Mouse (Mus musculus) activated CD4-positive, CD25-positive, alpha-beta regulatory T cell (primary cell): ENCODE data around the gene Vmn2r37. TPM values are rescaled to one million over a fixed set of nuclear protein-coding genes. Genes with fewer than 3 reads are reported as not detected.

Source experiments
- polyA plus RNA-seq, 2 experiments: library from polyadenylated mRNA; unstranded; fragments of 100-300 nt; shearing (Covaris generic); gene quantifications; one replicate each; pipeline ENCODE4 v1.2.1; 2017

Vmn2r37 gene
- not detected for polyA plus RNA-seq

DNA sequence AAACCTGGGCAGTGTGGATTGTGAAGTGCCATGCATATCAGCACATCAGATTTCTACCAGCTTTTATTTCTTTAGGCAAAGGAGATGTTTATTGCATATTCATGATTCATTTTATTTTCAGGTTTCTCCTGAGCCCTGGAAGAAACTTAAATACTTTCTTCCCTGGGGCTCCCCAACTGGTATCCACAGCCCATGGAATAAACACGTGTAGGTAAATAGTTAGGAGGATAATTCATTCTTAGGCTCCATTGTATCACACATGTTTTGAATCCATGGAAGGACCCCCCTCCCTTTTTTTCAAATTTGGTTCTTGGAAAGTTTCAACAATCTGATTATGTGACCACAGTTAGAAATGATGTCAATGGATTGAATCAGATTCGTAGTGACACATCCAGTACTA, at the start of gene Vmn2r37:
Vmn2r37 (minus strand) TSS at position 101 of the 400 bp plus-strand sequence.

Other genes with a start within 250 kb of the Vmn2r37 start
- gene Vmn2r39, start 192.9 kb downstream of the Vmn2r37 start, polyA plus RNA-seq: not detected
- under 1 TPM in 1 of 2 experiments, not detected in 1; 0.11 TPM for gene Vmn2r38, start 125.8 kb downstream of the Vmn2r37 start, polyA plus RNA-seq